In the genomic region with DNA sequence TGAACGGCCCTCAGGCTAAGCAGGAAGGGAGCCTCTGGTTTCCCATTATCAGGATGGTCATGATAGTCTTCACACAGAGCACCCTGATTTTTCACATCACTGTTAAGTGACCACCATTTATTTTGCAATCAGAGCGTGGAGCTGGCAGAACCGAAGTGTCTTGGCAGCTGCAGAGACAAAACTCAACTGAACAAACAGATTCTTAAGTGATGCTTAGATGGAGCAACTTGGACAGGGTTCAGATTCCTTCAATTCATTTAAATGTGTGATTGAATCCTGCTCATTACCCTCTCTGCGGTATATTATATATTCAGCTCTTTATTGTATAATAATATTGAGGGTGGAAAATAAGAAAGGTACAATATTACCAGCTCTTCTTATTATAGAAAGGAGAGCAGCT, we compare ENCODE assay signal across 11 mouse cellular contexts.
"Had no signal": no experiment of that assay in that cellular context is flagged by ENCODE, and none has a peak within 500 bp of the region (broad histone marks: within the 10 kb centered on the region; RNA-seq: fewer than 3 reads in every experiment).

No protein-coding gene starts in this region.

- H3K9ac ChIP-seq: kidney, embryonic 15.5 days; neural tube, embryonic 15.5 days had no signal

- H3K9me3 ChIP-seq: kidney, embryonic 15.5 days; limb, embryonic 10.5 days; midbrain, embryonic 10.5 days; neural tube, embryonic 15.5 days had no signal

- H3K4me1 ChIP-seq: kidney, embryonic 15.5 days; limb, embryonic 10.5 days; midbrain, embryonic 10.5 days; neural tube, embryonic 15.5 days had no signal

- H3K27me3 ChIP-seq: kidney, embryonic 15.5 days; neural tube, embryonic 15.5 days had no signal

- H3K4me2 ChIP-seq: kidney, embryonic 15.5 days; liver, embryonic 11.5 days; neural tube, embryonic 15.5 days had no signal

- H3K4me3 ChIP-seq: kidney, embryonic 15.5 days; limb, embryonic 10.5 days; midbrain, embryonic 10.5 days; myocyte; neural tube, embryonic 15.5 days had no signal

- DNase-seq: kidney, adult 18-20 months; kidney, postnatal 14 days; midbrain, embryonic 14.5 days; thymus, postnatal 4 days had no signal

- H3K36me3 ChIP-seq: kidney, embryonic 15.5 days; limb, embryonic 10.5 days; midbrain, embryonic 10.5 days; neural tube, embryonic 15.5 days had no signal

- H3K27ac ChIP-seq: kidney, embryonic 15.5 days; limb, embryonic 10.5 days; midbrain, embryonic 10.5 days; neural tube, embryonic 15.5 days; stomach, postnatal 0 days had no signal
